Mouse (Mus musculus) E14TG2a.4 (cell line): ENCODE results near the gene Olfr1230.

Experiments
- CTCF ChIP-seq: conservative IDR thresholded peaks from 2 replicates; pipeline ENCODE4 v1.5.1; 2014; ENCODE audit warnings: low read length
- NANOG ChIP-seq: IDR thresholded peaks from 2 replicates; pipeline ENCODE4 v1.6.1; 2014; ENCODE audit warnings: borderline replicate concordance, low read length, mixed read lengths

DNA sequence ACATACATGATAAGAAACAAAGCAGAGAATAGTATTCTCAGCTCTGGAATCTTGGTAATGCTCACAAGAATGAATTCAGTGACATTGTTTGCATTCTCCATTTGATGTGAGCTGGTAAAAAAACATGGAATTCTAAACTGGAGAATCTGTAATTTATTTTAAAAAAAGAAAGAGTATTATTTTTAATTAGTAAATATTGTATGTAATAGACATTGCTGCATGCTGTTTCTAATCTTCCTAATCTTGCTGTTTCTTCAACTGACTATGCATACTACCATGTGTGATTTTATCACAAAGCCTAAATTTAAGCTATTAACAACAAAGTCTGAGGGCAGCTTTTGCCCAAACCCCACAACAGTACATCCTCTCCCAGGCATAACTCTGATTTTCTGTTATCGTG, at the start of gene Olfr1230:
- TF ChIP-seq CTCF, result no peak
- no peak for TF ChIP-seq NANOG
